Mouse (Mus musculus) adrenal gland (tissue): ENCODE measurements around the gene Otud3.

Experiments used
- intact Hi-C: fragments of 180-260 bp; cut with DNase I; formaldehyde crosslinking; loops from one replicate; pipeline ENCODE4 v1.15.1; 2025

The Otud3 gene

DNA sequence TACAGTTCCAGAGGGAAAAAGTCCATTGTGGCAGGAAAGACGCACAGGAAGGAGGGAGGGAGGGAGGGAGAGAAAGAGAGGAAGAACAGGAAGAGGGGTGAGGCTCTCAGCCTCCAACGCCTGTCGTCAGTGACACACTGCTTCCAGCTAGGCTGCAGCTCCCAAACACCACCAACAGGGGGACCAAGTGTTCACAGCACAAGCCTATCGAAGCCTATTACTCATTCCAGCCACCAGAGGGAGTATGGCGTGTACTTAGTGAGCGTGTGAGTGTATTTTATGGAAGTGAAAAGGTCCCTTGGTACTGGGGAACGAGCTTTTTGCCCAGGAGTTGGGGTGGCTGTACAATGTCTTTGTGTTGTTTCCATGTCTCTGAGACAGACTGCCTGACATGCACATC is 57.3 kb downstream of the Otud3 start:
- intact Hi-C loops: loop anchor here (5.0 kb wide), 1 partner anchor 36 kb away; no protein-coding TSS in a partner anchor

DNA sequence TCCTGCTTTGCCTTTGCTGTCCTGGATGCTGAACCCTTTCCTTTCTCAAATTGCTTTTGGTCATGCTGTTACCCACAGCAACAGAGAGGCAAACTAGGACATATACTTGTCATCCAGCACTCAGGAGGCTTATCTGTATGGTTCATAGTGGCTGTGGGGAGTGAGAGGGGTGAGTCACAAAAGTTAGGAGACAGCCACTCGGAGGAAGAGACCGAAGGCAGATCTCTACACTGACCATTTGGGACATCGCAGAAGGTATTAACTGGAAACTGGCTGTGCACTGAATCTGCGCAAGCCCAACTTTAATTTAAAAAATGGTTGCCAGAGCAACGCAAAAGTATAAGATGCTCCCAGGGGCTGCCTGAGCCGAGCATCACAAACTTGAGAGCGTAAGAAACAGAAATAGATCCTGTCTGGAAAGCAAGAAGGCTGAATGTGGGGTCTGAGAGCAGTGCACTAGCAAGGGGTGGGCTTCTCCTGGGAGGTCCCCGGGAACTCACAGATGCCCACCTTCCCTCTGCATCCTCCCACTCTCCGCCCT is 58.6 kb downstream of the Otud3 start:
- intact Hi-C loops: loop anchor here (5.0 kb wide), 1 partner anchor 37 kb away; no protein-coding TSS in a partner anchor

DNA sequence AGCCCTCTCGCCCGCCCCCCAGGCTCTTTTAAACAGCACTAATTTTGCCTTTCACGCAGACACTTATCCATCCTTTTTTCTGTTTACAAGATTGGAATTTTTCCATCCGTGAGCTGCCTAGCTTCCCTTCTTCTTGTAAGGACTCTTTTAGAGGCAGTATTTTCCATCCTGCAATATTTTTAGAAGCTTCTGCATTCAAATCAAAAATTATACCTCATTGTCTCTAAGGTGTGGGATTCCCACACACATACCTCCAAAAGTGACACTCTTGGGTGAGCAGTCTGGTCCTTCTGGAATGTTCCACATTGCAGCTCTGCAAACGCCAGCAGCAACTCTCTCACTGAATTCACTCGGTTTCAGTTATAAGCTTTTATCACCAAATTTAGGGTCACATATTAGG is 60.8 kb downstream of the Otud3 start:
- intact Hi-C loops: loop anchor here (5.0 kb wide), 1 partner anchor 406 kb away; no protein-coding TSS in a partner anchor

DNA sequence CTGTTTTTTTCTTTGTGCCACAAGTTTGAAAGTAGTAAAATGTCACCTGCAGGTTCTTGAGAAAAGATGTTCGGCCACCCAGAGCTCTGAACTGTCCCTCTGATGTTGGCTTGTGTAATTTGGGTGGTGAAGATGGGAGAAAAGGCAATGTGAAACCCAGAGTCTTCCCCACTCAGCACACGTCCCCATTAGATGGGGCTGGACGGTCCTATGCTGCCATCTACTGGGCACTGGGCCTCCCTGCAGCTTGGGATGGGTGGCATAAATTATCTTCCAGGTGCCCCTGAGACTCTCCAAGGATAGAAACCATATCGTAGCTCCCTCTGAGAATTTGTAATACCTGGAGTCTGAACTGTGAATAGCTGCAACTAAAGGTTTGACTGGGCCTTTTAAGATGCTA is 62.3 kb downstream of the Otud3 start:
- intact Hi-C loops: loop anchor here (1.0 to 5.0 kb wide), 3 partner anchors 103 to 404 kb away; no protein-coding TSS in a partner anchor
